Mouse (Mus musculus): ENCODE measurements around the gene Svep1. TPM values are rescaled to one million over a fixed set of nuclear protein-coding genes. Genes with fewer than 3 reads are reported as not detected.

Svep1 gene
- polyA plus RNA-seq, 2 experiments, result 0.29 to 0.34 TPM

DNA sequence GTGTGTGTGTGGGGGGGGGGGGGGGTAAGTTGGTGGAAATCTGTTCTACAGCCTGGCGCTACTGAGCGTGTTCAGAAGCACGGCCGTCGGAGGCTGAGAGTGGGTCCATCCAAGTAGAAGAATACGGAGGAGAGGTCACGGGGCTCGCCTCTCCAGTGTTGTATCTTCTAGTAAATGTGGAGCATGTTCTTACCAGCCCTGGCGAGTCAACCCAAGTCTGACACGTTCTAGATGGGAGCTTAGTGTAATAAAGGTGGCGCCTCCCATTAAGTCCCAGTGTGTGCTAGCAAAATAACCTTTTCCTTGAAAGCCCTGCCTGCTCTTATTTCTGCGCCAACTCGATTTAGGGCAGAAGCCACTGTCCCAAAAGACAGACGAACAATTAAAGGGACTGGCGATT, 29.4 kb downstream of the Svep1 start:
- TF ChIP-seq CTCF (IDR thresholded peaks at IDR 0.05; ENCODE audit: low read depth) (no peak), EP300 (IDR thresholded peaks at IDR 0.05; ENCODE audit: low read depth) (no peak)
- H3K27ac ChIP-seq, result no peak overlapping the region
- H3K4me1 ChIP-seq (replicated peaks; ENCODE audit: control insufficient read depth in 2 of 2, insufficient read depth in 2 of 2, low read length in 1 of 2), result no peaks in the 10 kb centered on the region
- H3K9ac ChIP-seq (replicated peaks), result no peak overlapping the region
- no peak overlapping the region for H3K4me3 ChIP-seq (ENCODE audit: insufficient read depth in 1 of 2, low read depth in 2 of 2, low read length in 2 of 2)
- DNase-seq (ENCODE audit: low read depth in 3 of 3, low spot score in 3 of 3) (no peak), ATAC-seq (ENCODE audit: insufficient read depth) (no peak)
- H3K4me2 ChIP-seq (ENCODE audit: low read depth), result no peak overlapping the region
- no peaks in the 10 kb centered on the region for H3K9me3 ChIP-seq (ENCODE audit: control insufficient read depth, low read length)
- H3K36me3 ChIP-seq (replicated peaks; ENCODE audit: control insufficient read depth, insufficient read depth, low read depth), result no peaks in the 10 kb centered on the region
- WGBS (ENCODE audit: insufficient replicate concordance), result 70% methylated on average over 15 of the region's 15 CpGs
- H3K27me3 ChIP-seq (ENCODE audit: control insufficient read depth, insufficient read depth, low read length), result no peaks in the 10 kb centered on the region

DNA sequence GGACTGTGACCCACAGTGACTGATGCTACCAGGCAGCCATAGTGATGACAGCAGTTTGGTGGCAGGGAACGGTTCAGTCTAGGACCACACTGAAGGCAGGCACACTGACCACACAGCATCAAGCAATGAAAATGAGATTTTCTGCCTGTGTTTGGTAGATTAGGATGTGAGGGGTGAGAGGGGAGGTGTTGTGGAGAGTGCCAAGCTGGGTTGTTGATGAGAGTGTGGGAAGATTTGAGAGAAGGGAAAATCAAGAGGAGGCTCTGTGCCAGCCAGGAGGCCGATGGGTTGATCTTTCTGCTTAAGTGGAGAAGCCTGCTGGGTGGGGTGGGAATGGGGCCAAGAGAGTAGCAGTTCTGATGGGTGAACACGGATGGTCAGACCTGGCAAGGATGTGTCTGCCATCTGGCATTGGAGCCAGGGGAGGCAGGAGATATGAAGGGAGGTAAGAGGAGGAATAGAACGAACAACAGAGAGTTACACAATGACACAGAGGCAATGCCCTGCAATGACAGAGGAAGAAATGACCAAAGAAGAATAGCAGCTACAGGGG, 32.1 kb downstream of the Svep1 start:
- Histone ChIP-seq H3K4me1 (replicated peaks; ENCODE audit: control insufficient read depth in 2 of 2, insufficient read depth in 2 of 2, low read length in 1 of 2) (no peaks in the 10 kb centered on the region), H3K4me2 (ENCODE audit: low read depth) (no peak overlapping the region), H3K4me3 (ENCODE audit: insufficient read depth in 1 of 2, low read depth in 2 of 2, low read length in 2 of 2) (no peak overlapping the region), H3K36me3 (replicated peaks; ENCODE audit: control insufficient read depth, insufficient read depth, low read depth) (no peaks in the 10 kb centered on the region), H3K27me3 (ENCODE audit: control insufficient read depth, insufficient read depth, low read length) (no peaks in the 10 kb centered on the region), H3K9me3 (ENCODE audit: control insufficient read depth, low read length) (no peaks in the 10 kb centered on the region), H3K27ac (no peak overlapping the region), H3K9ac (replicated peaks) (no peak overlapping the region)
- TF ChIP-seq EP300 (IDR thresholded peaks at IDR 0.05; ENCODE audit: low read depth) (no peak), CTCF (IDR thresholded peaks at IDR 0.05; ENCODE audit: low read depth) (no peak)
- DNase-seq (ENCODE audit: low read depth in 3 of 3, low spot score in 3 of 3) (no peak), ATAC-seq (ENCODE audit: insufficient read depth) (no peak)
- 58% methylated on average over 4 of the region's 4 CpGs for WGBS (ENCODE audit: insufficient replicate concordance)

DNA sequence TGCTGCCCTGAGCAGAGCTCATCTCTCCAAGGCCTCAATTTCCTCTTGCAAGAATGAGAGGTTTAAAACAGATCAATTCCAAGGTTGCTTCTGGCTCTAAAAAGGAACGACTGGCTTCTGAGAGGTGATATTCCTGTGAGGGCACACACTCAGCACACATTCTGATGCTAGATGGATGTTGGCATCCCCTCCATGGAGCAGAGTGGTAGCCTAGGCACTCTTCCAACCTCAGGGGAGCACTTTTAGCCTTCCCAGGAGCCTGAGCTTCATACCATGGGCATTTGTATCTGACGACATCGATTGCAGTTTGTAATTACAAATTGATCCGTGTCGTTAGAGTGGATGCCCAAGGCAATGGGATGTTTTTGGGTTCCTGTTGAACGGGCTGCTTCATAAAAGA, 33.3 kb downstream of the Svep1 start:
- Histone ChIP-seq H3K4me3 (ENCODE audit: insufficient read depth in 1 of 2, low read depth in 2 of 2, low read length in 2 of 2) (no peak overlapping the region), H3K27me3 (ENCODE audit: control insufficient read depth, insufficient read depth, low read length) (no peaks in the 10 kb centered on the region), H3K36me3 (replicated peaks; ENCODE audit: control insufficient read depth, insufficient read depth, low read depth) (no peaks in the 10 kb centered on the region), H3K9ac (replicated peaks) (no peak overlapping the region), H3K27ac (no peak overlapping the region), H3K4me2 (ENCODE audit: low read depth) (no peak overlapping the region), H3K4me1 (replicated peaks; ENCODE audit: control insufficient read depth in 2 of 2, insufficient read depth in 2 of 2, low read length in 1 of 2) (no peaks in the 10 kb centered on the region), H3K9me3 (ENCODE audit: control insufficient read depth, low read length) (no peaks in the 10 kb centered on the region)
- DNase-seq (ENCODE audit: low read depth in 3 of 3, low spot score in 3 of 3) (no peak), ATAC-seq (ENCODE audit: insufficient read depth) (no peak)
- TF ChIP-seq EP300 (IDR thresholded peaks at IDR 0.05; ENCODE audit: low read depth) (no peak), CTCF (IDR thresholded peaks at IDR 0.05; ENCODE audit: low read depth) (no peak)
- 63% methylated on average over 6 of the region's 6 CpGs for WGBS (ENCODE audit: insufficient replicate concordance)

DNA sequence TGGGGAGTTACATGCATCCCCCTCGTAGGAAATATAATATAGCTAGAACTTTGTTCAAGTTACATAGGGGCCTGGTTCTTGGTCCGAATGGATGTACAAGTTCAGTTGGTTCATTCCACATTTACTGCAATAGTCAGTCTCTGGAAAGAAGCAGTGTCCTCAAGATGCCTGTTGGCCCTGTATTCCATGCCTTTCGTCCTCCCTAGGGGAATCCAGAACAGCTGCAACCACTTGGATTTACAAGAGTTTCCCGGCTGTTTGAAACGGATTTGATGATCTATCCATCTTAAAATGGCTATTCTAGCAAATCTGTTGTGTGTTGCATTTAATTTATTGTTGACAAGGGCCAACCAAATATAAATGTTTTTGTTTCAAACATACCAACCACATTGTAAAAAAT, 36.2 kb downstream of the Svep1 start:
- no peak overlapping the region for H3K4me3 ChIP-seq (ENCODE audit: insufficient read depth in 1 of 2, low read depth in 2 of 2, low read length in 2 of 2)
- no peaks in the 10 kb centered on the region for H3K4me1 ChIP-seq (replicated peaks; ENCODE audit: control insufficient read depth in 2 of 2, insufficient read depth in 2 of 2, low read length in 1 of 2)
- no peak overlapping the region for H3K9ac ChIP-seq (replicated peaks)
- H3K9me3 ChIP-seq (ENCODE audit: control insufficient read depth, low read length), result no peaks in the 10 kb centered on the region
- no peak overlapping the region for H3K27ac ChIP-seq
- DNase-seq (ENCODE audit: low read depth in 3 of 3, low spot score in 3 of 3) (no peak), ATAC-seq (ENCODE audit: insufficient read depth) (no peak)
- TF ChIP-seq EP300 (IDR thresholded peaks at IDR 0.05; ENCODE audit: low read depth) (no peak), CTCF (IDR thresholded peaks at IDR 0.05; ENCODE audit: low read depth) (no peak)
- no peak overlapping the region for H3K4me2 ChIP-seq (ENCODE audit: low read depth)
- no peaks in the 10 kb centered on the region for H3K27me3 ChIP-seq (ENCODE audit: control insufficient read depth, insufficient read depth, low read length)
- WGBS (ENCODE audit: insufficient replicate concordance), result 53% methylated on average over 5 of the region's 5 CpGs
- H3K36me3 ChIP-seq (replicated peaks; ENCODE audit: control insufficient read depth, insufficient read depth, low read depth), result no peaks in the 10 kb centered on the region

DNA sequence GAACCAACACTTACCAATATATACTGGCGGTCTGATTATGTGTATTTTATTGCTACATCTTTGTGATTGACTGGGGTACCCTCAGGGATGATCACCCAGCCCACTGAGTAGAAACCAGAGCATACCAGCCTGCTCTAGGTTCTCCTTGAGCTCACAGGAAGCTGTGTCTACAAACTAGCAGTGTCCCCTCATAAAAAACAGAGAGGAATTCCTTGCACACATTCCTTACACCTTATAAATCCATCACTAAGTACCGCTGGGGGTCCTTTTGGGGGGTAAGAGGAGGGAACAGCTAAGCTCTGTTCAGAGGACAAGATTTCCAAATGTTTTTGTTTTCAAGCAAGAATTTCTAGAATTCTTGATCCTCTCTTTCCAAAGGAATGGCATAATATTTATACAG, 36.7 kb downstream of the Svep1 start:
- H3K4me2 ChIP-seq (ENCODE audit: low read depth), result no peak overlapping the region
- no peaks in the 10 kb centered on the region for H3K36me3 ChIP-seq (replicated peaks; ENCODE audit: control insufficient read depth, insufficient read depth, low read depth)
- no peaks in the 10 kb centered on the region for H3K4me1 ChIP-seq (replicated peaks; ENCODE audit: control insufficient read depth in 2 of 2, insufficient read depth in 2 of 2, low read length in 1 of 2)
- WGBS (ENCODE audit: insufficient replicate concordance), result 51% methylated on average over 2 of the region's 2 CpGs
- no peak overlapping the region for H3K4me3 ChIP-seq (ENCODE audit: insufficient read depth in 1 of 2, low read depth in 2 of 2, low read length in 2 of 2)
- no peak overlapping the region for H3K27ac ChIP-seq
- H3K9ac ChIP-seq (replicated peaks), result no peak overlapping the region
- no peak for DNase-seq (ENCODE audit: low read depth in 3 of 3, low spot score in 3 of 3)
- no peak for TF ChIP-seq EP300 (IDR thresholded peaks at IDR 0.05; ENCODE audit: low read depth)
- TF ChIP-seq CTCF (IDR thresholded peaks at IDR 0.05; ENCODE audit: low read depth), result no peak
- no peaks in the 10 kb centered on the region for H3K9me3 ChIP-seq (ENCODE audit: control insufficient read depth, low read length)
- H3K27me3 ChIP-seq (ENCODE audit: control insufficient read depth, insufficient read depth, low read length), result no peaks in the 10 kb centered on the region
- ATAC-seq (ENCODE audit: insufficient read depth), result no peak

All from liver, embryonic 14.5 days (tissue).